Mouse (Mus musculus): ENCODE data around the gene Slc16a11.

Slc16a11 gene

GRCm38 (mm10) chr11:70200036-70200608 lies 12.4 kb upstream of the Slc16a11 start:
- DNase-seq (ENCODE audit: extremely low spot score, low read depth, low spot score), result no peak

DNA sequence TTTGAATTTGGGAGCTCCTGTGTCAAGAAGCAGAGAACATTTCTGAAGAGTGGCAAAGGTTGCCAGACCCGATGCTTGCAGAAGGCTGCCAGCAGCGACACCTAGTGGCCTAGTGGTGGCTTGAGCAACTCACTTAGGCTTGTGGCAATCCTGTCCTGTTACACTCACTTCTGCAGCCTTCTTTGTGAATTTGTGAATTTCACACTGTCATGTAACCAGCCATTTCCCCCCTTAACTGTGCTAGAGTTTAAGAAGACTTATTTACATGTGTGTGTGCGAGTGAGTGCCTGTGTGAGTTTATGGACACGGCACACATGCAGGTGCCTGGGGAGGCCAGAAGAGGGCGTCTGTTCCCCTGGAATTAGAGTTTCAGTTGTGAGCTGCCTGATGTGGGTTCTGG lies 10.9 kb upstream of the Slc16a11 start:
- peak; percentile 68 for DNase-seq (ENCODE audit: extremely low spot score, low read depth, low spot score)

DNA sequence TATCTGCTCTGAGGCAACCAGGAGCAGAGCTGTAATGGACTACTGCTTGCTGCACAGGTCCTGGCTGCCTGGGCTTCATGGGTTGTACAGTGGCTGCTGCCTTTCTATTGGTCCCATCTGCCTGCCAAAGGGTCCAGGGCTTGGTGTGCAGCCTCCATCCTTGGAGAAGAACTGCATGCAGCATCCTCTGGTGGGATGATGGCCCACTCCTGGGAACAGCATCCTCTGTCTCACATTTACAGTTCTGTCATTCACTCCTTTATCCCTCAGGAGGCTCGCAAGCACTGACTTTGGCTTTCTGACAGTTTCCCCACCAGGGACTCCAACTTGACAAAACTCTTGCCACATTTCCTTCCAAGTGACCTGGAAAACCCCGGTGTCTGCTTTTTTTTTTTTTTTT lies 5.8 kb upstream of the Slc16a11 start:
- DNase-seq (ENCODE audit: extremely low spot score, low read depth, low spot score), result no peak

DNA sequence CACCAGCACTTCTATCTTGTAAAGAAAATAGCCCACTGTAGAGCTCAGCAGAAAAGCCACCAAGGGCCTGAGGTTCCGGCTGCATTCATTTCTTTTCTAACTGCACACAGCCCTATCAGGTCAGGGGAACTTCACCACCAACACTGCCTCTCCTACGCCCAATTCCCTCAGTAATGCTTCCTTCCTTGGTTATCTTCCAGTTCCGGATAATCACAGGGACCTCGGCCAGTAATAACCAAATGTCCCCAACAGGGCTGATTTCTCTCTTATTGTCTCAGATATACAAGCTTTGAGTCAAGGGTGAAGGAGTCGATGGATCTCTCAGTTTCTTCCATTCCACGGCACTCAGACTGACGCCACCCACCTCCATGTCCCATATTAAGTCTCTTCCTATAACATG lies 5.3 kb upstream of the Slc16a11 start:
- DNase-seq (ENCODE audit: extremely low spot score, low read depth, low spot score), result no peak

DNA sequence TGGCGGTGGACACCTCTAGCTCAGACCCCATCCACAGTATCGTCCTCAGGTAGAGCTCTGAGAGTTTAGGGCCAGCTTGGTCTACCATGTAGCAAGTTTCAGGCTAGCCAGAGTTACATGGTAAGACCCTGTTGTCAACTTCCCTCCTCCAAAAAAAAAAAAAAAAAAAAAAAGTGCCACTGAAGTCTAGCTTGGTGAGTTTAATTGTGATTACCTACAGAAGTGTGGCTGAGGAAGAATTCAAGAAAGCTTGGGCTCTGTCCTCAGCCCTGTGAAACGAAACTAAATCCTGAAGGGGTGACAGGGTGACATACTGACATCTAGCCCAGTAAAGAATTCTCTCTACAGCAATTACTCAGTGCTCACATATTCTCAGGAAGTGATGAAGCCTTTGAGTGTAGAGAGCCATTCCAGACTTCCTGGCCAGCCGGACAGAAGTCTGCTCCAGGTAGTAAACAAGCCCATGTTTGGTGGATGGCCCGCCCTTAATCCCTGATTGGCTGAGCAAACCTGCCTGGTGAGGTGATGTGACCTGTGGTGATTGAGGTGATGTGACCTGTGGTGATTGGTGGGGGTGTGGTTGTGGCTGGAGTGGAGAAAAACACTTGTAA lies 3.7 kb upstream of the Slc16a11 start:
- DNase-seq (ENCODE audit: extremely low spot score, low read depth, low spot score), result no peak

DNA sequence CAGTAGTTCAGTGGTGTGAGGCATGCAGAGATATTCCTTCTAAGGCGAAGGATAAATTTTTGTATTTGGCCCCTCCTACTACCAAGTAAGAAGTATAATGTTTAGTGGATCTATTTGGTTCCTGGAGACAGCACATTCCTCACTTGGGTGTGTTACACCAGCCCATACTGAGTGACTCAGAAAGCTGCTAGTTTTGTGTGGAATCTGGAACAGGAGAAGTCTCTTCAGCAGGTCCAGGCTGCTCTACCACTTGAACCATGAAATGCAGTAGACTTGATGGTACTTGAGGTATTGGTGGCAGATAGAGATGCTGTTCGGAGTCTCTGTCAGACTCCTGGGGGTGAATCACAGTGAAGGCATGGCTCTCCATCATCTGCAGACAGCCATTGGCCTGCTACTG lies 1.9 kb upstream of the Slc16a11 start:
- DNase-seq (ENCODE audit: extremely low spot score, low read depth, low spot score), result no peak

DNA sequence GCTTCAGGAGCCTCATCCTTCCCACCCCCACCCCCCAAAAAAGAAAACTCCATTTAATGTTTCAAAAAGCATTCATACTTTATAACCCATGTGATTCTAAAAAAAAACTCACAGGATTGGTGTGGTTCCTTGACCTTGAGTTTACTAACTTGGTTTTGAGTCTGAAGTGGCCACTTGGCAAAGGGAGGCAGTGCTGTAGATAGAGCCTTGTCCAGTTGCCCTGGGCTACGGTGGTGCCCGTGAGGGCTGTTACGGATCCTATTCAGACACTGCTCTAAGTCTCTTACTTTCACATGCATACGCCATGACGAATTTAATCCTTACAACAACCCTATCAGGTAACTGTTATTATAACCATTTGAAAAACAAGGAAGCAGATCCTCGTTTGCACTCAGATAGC lies 580 bp upstream of the Slc16a11 start:
- DNase-seq (ENCODE audit: extremely low spot score, low read depth, low spot score), result no peak

DNA sequence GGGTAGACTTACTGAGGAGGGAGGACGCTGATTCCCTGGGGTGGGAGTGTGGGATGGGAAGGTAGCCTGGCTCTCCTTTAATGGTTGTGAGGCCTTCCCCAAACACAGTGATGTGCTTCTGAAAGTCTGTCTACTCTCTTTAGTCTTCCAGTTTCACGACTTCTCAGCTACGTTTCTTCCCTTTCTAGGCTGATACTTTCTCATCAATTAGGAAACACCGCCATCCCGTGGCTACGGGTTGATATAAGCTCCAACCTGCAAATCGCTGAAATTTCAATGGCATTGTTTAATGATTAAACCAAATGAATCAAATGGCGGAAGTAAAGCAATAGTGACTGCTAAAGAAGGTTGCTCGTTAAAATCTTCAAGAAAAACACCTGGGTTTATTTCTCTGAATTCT lies 344 bp downstream of the Slc16a11 start:
- DNase-seq (ENCODE audit: extremely low spot score, low read depth, low spot score), result no peak

- DNase-seq (ENCODE audit: extremely low spot score, low read depth, low spot score), result no peak
Measured at GRCm38 (mm10) chr11:70213736-70214135, 1.2 kb downstream of the Slc16a11 start.

- no peak for DNase-seq (ENCODE audit: extremely low spot score, low read depth, low spot score)
Measured at GRCm38 (mm10) chr11:70214191-70214855, 1.8 kb downstream of the Slc16a11 start.

DNA sequence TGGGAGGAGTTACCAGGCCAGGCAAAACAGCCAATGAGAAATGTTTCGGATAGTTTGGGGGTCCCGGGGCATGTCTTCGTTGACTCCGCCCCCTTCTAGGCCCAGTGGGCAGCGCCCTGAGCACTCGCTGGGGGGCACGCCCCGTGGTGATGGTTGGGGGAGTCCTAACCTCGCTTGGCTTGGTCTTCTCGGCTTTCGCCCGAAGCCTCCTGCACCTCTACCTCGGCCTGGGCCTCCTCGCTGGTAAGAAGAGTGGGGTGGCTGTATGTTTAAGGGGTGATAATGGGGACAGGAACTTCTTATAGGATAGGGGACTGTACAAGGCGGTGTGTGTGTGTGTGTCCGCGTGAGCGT lies 2.3 kb downstream of the Slc16a11 start:
- DNase-seq (ENCODE audit: extremely low spot score, low read depth, low spot score), result no peak

DNA sequence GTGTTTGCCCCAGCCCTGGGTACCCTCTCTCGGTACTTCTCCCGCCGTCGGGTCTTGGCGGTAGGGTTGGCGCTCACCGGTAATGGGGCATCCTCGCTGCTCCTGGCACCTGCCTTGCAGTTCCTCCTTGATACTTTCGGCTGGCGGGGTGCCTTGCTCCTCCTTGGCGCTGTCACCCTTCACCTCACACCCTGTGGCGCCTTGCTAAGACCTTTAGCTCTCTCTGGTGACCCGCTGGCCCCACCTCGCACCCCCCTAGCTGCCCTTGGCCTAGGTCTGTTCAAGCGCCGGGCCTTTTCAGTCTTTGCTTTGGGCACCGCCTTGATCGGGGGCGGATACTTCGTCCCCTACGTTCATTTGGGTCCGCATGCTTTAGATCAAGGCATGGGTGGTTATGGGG lies 2.7 kb downstream of the Slc16a11 start:
- no peak for DNase-seq (ENCODE audit: extremely low spot score, low read depth, low spot score)

- no peak for DNase-seq (ENCODE audit: extremely low spot score, low read depth, low spot score)
Measured at GRCm38 (mm10) chr11:70216103-70216502, 3.6 kb downstream of the Slc16a11 start.

DNA sequence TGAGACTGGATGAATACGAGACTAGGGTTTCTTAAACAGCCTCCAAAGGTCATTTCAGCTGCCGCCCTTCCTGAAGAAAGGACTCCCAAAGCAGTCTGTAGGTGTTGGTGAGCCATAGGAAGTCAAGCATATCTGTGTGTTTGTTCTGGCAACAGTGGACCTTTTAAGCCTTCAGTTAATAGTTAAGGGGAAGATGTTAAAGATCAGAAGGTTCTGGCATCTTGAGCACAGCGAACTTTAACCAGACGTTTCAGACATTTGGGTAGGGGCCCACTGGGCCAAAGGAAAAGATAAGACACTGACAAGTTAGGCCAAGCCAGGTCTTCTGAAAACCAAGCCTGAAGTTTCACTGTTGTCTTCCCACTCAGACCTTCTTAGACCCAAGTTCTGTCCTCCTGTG lies 5.5 kb downstream of the Slc16a11 start:
- DNase-seq (ENCODE audit: extremely low spot score, low read depth, low spot score), result no peak

DNA sequence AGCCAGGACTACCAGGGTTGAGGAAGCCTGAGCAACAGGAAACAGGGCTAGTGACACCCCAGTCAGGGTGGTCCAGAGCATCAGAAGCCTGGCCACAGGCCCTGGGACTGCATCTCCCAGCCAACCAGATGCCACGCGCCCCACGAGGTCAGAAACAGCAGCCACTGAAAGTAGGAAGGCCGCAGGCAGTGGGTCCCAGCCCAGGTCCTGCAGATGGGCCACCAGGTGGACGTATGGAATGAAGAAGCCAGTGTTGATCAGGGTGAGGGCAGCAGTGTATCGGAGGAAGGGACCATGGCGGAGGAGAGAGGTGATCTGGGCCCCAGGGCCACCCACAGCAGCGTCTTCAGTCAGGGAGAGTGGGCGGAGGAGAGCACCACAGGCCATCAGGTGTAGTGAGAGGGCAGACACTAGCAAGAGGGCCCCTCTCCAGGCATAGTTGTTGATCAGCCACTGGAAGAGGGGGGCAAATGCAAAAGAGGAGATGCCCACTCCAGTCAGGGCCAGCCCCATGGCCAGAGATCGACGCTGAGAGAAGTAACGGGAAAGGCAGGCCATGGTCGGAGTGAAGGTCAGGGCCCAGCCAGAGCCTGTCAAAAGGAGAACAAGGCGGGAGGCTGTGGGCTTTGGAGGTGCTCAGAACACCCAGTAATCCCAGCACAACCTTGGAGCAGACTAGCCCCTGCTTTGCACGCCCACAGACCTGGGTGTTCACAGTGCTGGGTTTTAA lies 6.4 kb downstream of the Slc16a11 start:
- DNase-seq (ENCODE audit: extremely low spot score, low read depth, low spot score), result no peak

DNA sequence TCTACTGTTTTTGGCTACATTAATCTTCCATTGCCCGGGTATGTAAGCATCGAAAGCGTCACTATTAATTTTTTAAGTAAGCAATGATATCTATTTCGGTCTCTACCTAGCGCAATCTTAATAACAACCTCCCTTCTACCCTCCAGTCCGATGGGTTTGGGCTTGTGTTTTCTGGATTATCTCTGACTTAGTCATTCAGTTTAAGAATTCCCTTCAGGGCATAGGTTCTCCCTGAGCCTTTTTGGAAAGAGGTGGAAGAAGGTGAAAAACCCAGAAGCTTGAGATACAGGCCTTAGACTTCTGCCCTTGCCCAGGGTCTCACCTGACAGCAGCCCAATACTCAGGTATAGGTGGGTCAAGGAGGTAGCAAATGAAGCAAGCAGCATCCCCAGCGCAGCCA lies 7.3 kb downstream of the Slc16a11 start:
- no peak for DNase-seq (ENCODE audit: extremely low spot score, low read depth, low spot score)

DNA sequence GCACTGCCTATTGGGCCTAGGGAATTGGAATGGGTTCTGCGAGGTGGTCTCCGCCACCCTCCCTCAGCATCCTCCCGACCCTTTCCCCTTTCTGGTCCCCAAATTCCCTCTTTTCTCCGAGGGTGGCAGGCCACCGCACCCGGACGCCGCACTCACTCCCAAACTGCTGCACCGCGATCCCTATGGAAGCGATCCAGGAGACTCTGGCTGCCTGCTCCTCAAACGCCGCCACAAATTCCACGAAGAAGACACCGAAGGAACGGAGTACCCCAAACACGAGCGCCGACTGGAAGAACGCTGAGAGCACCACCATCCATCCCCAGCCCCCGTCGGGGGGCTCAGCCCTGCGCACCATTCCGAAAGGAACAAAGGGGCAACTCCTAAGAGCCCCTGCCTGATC lies 7.8 kb downstream of the Slc16a11 start:
- no peak for DNase-seq (ENCODE audit: extremely low spot score, low read depth, low spot score)

DNA sequence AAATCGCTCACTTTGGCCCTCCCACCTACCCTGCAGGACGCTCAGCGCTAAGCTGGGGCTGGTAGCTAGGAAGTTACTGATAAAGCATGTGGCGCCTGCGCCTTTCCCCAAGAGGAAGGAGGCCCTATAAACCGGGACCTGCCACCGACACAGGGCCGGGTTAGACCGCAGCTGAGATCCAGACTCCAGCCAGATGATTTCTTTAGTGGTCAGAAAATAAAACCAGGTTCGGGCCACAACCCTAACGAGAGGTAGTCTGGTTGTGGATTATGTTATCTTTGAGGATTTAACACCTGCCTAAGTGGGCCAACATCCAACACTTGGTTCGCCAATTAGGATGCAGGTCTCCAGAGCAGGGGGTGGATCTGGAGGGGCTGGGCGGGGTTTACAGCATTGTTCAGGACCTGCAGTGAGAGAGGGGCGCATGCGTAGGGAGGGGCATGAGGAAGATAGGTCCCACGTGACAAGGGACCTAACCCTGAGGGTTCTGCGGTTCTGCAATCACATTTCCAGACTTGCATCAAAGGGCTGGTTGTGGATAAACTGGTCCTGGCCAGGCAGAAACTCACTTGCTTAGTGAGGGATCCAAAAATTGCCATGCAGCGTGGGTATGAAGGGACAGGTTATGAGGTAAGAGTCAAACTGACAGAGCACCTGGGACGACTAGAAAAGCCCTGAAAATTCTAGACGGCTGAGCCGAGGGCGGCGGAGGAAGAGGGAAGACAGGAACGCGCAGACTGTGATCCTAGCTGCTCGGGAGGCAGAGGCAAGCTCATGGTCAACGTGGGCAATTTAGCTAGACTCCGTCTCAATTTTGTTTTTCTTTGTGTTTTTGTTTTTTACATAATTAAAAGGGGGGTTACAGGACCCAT lies 8.4 kb downstream of the Slc16a11 start, which contains the start of gene Slc16a13:
TSS of gene Slc16a13 (minus strand) at position 334 of the 872 bp plus-strand sequence.
- peak; percentile 92 for DNase-seq (ENCODE audit: extremely low spot score, low read depth, low spot score)

- DNase-seq (ENCODE audit: extremely low spot score, low read depth, low spot score), result no peak
Measured at GRCm38 (mm10) chr11:70221603-70222500, 9.3 kb downstream of the Slc16a11 start.

DNA sequence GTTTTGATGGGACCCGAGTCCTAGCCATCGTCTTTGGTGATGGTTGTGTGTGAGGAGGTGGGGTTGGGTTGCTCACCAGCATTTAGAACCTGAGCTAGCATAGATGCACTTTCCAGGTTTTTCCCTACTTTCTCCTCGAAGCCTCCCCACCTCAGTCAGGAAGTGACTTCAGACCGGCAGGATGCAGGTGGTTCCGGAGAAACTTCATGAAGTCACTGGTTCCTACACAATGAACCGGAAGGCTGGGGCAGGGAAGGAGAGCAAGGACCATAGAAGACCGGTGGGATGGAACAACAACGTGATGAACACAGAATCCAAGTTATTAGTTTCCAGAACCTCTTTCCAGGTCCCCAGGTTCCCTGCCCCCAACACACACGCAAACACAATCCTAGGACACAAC lies 11.2 kb downstream of the Slc16a11 start:
- no peak for DNase-seq (ENCODE audit: extremely low spot score, low read depth, low spot score)

Data from hindlimb bud, embryonic 11.5 days (tissue).